Mouse (Mus musculus): ENCODE results near the gene Gm20388. TPM values are rescaled to one million over a fixed set of nuclear protein-coding genes. Genes with fewer than 3 reads are reported as not detected.

Gene Gm20388
- polyA plus RNA-seq, 1 experiment from 2014 or later = 47.1 TPM

DNA sequence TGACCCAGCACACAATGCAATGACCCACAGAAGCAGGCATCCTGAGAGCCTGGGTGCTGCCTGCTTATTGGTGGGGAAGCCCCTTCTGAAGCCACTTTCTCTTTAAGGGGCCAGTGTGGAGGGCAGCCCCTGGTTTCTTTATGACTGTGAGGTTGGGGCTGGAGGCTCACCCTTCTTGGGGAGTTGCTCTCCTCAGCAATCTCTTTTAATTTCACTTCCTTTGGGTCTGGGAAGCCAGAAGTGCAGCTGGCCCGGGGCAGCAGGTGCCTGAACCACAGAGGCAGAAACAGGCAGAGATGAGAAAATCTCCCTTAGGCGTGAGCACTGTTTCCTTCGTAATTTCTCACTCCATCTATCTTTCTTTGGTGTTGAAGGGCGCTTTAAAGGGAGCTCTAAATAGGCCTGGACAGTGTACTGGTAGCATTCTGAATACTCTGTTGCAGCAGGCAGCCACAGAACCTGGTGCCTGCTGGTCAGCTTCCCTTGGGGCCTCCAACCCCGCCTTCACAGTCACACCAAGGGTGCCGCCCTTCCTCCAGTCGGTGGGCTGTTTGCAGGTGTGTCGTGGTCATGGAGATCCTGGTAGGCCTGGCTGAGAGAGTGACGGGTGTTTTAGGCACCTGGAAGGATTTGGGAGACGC, 2791.8 kb downstream of the Gm20388 start:
- Histone ChIP-seq H3K79me2 (ENCODE audit: inconsistent target) (no peaks in the 10 kb centered on the region; the same call in 1 of the 2 replicates), H3K27ac (no peak overlapping the region), H3K4me3 (ENCODE audit: inconsistent target) (no peak overlapping the region), H3K36me3 (ENCODE audit: inconsistent target) (no peaks in the 10 kb centered on the region)
- WGBS (ENCODE audit: missing documents) = 27% methylated on average over 10 of the region's 10 CpGs

DNA sequence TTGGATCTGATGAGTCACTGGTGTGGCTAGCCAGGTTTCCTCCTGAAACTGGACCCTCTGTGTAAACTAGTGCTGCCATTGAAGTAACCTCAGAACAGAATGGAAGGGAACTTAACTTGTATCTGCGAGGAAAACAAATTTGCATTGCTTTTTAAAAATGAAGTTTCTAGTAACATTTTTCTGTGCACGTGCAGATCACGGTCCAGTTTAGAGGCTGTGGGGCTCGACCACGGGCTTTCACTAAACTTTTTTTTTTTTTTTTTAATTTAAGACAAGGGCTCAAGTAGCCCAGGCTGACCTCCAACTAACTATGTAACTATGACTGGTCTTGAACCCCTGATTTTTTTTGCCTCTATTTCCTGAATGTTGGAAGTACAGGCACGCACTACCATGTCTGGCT, 2792.3 kb downstream of the Gm20388 start:
- WGBS (ENCODE audit: missing documents) = 46% methylated on average over 6 of the region's 6 CpGs
- no peak overlapping the region for H3K4me3 ChIP-seq (ENCODE audit: inconsistent target)
- no peaks in the 10 kb centered on the region for H3K79me2 ChIP-seq (ENCODE audit: inconsistent target)
- no peak overlapping the region for H3K27ac ChIP-seq
- no peaks in the 10 kb centered on the region for H3K36me3 ChIP-seq (ENCODE audit: inconsistent target)

DNA sequence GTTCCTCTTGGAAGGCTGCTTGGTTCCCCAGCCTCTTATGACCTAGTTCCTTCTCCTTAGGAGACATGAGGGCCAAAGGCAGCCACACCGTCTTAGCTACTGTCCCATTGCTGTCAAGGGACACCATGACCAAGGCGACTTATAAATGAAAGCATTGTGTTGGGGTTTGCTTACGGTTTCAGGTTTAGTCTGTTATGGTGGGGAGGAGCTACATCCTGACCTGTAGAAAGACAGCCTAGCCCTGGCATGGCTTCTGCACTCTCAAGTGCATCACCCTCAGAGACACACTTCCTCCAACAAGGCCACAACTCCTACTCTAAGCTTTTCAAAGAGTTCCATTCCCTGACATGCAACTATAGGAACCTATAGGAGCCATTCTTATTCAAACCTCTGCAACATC, 2794.0 kb downstream of the Gm20388 start:
- no peaks in the 10 kb centered on the region for H3K79me2 ChIP-seq (ENCODE audit: inconsistent target)
- no peak overlapping the region for H3K4me3 ChIP-seq (ENCODE audit: inconsistent target)
- H3K36me3 ChIP-seq (ENCODE audit: inconsistent target) = no peaks in the 10 kb centered on the region
- 80% methylated on average over 3 of the region's 3 CpGs for WGBS (ENCODE audit: missing documents)
- H3K27ac ChIP-seq = no peak overlapping the region

DNA sequence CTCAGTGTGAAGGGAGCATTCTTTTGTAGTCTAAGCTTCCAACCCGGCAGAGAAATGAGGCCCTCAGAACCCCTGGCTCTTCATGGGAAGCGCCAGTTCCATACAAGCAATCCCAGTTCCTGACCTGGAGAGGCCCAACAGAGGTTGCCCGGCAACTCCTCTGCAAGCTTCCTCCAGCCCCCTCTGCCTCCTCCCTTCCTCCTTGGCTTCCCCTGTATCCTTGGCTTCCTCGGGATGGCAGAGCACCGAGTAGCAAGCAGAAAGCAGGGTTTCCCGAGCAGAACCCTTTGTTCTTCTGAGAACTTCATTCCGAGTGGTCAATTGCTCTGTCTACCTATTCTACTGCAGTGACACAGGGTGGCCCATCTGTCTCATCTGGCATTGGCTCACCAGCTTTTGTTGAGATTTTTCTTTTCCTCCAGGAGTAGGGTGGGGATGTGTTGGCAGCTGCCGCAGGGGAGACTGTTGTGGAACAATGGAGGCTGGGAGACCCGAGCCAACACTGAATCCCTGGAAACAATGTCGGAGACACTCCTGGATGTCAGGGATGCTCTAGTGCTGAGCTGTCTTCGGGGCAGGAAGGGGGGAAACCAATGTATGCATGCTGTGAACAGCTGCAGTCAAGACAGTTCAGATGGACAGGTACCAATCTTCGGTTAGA, 2795.4 kb downstream of the Gm20388 start:
- Histone ChIP-seq H3K4me3 (ENCODE audit: inconsistent target) (no peak overlapping the region), H3K79me2 (ENCODE audit: inconsistent target) (no peaks in the 10 kb centered on the region), H3K36me3 (ENCODE audit: inconsistent target) (no peaks in the 10 kb centered on the region), H3K27ac (no peak overlapping the region)
- 94% methylated on average over 12 of the region's 12 CpGs for WGBS (ENCODE audit: missing documents)

DNA sequence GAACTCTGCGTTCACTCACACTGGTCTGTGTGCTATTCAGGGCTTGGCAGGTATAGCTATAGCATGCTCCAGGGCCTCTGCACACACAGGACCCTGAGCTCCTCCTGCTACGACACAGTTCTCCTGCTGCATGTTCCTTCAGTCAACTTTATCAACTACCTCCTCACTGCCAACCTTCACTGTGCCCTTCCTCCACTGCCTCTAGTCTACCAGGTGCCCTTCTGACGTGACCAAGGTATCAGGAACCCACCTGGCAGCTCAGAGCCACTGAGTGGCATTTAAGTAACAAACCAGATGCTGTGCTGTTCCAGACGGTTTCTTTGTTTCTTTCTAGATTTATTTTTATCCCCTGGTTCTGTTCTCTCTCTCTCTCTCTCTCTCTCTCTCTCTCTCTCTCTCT, 2796.5 kb downstream of the Gm20388 start:
- H3K4me3 ChIP-seq (ENCODE audit: inconsistent target) = no peak overlapping the region
- 73% methylated on average over 4 of the region's 4 CpGs for WGBS (ENCODE audit: missing documents)
- no peaks in the 10 kb centered on the region for H3K36me3 ChIP-seq (ENCODE audit: inconsistent target)
- H3K27ac ChIP-seq = no peak overlapping the region
- H3K79me2 ChIP-seq (ENCODE audit: inconsistent target) = no peaks in the 10 kb centered on the region

DNA sequence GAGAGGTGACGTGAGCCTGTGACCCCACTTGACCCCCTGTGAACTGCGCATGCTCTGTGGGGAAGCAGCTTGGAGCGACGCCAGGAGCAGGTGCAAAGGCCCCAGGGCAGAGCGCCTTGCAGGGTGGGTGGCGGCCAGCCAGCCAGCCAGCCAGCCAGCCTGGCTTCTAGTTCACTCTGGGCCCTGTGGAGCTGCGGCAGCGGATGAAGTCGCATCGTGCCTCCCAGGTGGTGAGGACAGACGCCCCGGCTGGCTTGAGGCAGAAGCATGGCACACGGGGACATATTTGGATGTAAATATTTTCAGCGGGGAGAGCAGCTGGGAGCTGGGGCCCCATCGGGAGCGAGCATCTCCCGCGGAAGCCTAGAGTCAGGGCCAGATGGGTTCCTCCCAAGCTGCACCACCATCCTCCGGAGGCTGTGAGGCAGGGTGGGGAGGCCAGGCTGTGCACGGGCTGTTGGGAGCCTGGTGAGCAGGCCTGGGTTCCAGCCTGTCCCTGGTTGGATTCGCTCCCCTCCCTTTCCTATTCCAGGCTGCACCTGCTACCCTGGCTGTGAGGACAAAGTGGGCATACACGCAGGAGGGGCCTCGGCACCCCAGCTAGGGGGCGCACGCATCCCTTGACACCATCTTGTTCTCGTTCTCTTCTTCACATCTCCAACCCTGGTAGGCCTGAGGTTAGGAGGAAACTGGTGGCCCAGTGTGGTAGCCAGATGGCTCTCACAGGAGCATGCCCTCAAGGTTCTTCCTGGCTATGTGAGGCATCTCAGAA, 2798.9 kb downstream of the Gm20388 start:
- Histone ChIP-seq H3K27ac (no peak overlapping the region), H3K79me2 (ENCODE audit: inconsistent target) (no peaks in the 10 kb centered on the region), H3K4me3 (ENCODE audit: inconsistent target) (no peak overlapping the region), H3K36me3 (ENCODE audit: inconsistent target) (no peaks in the 10 kb centered on the region)
- WGBS (ENCODE audit: missing documents) = 91% methylated on average over 20 of the region's 26 CpGs

DNA sequence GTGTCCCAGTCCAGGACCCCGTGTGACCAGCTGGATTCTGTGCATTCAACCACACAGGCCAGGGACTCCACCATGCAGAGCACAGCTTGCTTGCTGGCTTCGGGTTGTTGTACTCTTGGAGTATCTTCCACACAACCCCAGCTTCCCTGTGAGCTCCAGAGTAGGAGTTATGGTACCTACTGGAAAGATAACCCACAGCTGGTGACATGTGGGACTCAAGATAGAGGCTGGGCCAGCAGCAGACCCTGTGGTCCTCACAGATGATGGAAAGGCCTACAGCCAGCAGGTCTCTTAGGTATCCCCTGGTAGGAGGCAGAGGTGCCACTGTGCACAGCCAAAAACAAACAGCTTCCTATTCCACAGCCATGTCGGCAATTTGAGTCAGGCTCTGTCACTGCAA, 2800.8 kb downstream of the Gm20388 start:
- WGBS (ENCODE audit: missing documents) = 23% methylated on average over 3 of the region's 3 CpGs
- Histone ChIP-seq H3K79me2 (ENCODE audit: inconsistent target) (no peaks in the 10 kb centered on the region), H3K4me3 (ENCODE audit: inconsistent target) (no peak overlapping the region), H3K27ac (no peak overlapping the region), H3K36me3 (ENCODE audit: inconsistent target) (no peaks in the 10 kb centered on the region)

DNA sequence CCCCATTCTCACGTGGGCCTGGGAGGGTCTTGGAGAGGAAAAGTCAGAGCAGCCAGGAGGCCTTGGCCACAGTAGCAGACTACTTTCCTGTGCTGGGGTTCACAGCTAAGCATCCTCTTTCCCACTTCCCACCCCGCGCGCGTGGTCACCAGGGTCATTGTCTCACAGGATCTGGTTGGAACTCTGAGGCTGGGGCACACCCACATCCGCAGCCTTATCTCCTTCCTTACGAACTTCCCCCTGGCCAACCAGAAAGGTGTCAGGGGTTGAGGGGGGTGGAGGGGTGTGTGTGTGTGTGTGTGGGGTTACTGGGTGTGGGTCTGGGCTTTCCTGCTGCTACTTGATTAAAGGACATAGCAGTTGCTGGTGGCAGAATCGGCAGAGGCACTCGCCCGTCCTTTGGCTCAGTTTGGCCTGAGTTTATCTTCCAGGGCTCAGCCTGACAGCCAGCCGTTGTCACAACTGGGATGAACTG, 2801.3 kb downstream of the Gm20388 start:
- Histone ChIP-seq H3K36me3 (ENCODE audit: inconsistent target) (no peaks in the 10 kb centered on the region), H3K27ac (no peak overlapping the region), H3K4me3 (ENCODE audit: inconsistent target) (no peak overlapping the region), H3K79me2 (ENCODE audit: inconsistent target) (no peaks in the 10 kb centered on the region)
- 20% methylated on average over 11 of the region's 11 CpGs for WGBS (ENCODE audit: missing documents)

DNA sequence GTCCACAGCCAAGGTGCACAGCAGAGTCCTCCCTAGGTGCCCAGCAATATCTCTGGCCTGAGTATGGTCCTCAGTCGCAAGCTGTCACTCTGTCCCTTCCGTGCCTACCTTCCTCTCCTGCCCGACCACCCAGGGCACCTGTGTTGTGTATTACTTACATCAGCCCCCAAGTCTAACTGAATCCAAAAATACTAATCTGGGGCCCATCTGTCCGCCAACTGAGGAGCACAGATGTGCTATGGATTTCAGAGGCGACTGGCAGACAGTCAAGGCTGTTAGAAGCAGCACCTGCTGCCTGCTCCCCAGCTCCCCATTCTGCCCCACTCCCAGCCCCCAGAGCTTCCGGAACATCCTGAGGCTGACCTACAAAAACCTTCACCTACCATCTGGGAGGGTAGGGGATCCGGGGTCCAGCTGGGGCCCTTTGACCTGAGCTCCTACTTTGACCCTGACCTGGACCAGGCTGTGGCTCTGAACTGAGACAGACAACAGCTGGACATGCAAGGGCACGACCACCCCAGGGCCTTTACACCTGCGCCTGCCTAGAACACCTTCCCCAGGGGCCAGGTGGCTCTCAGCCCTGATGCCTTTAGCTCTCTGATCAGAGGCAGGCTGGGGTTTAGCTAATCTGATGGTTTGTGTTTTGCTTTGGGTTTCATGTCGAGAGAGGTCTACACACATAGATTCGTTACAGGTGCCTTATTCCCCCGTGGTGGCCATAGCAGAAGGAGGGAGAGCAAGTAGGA, 2801.9 kb downstream of the Gm20388 start:
- 58% methylated on average over 12 of the region's 12 CpGs for WGBS (ENCODE audit: missing documents)
- H3K36me3 ChIP-seq (ENCODE audit: inconsistent target) = no peaks in the 10 kb centered on the region
- H3K4me3 ChIP-seq (ENCODE audit: inconsistent target) = no peak overlapping the region
- no peaks in the 10 kb centered on the region for H3K79me2 ChIP-seq (ENCODE audit: inconsistent target)
- H3K27ac ChIP-seq = no peak overlapping the region

DNA sequence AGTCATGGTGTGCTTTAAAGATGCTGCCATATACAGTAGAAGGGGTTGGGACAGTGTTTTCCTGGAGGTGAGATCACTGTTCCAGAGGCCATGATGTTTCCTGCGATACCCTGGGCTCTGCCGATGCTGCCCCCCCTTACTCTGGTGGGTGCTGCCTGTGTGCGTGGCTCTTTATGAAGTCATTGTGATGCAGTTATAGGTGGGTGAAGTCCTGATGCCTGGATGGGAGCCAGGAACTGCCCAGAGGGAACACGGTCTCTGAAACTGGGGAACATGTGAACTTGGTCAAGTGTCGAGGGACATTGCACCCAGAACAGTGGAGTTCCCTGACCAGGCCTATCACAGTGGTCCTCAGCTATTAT, 2802.5 kb downstream of the Gm20388 start:
- 86% methylated on average over 5 of the region's 5 CpGs for WGBS (ENCODE audit: missing documents)
- Histone ChIP-seq H3K27ac (no peak overlapping the region), H3K36me3 (ENCODE audit: inconsistent target) (no peaks in the 10 kb centered on the region), H3K4me3 (ENCODE audit: inconsistent target) (no peak overlapping the region), H3K79me2 (ENCODE audit: inconsistent target) (no peaks in the 10 kb centered on the region)

DNA sequence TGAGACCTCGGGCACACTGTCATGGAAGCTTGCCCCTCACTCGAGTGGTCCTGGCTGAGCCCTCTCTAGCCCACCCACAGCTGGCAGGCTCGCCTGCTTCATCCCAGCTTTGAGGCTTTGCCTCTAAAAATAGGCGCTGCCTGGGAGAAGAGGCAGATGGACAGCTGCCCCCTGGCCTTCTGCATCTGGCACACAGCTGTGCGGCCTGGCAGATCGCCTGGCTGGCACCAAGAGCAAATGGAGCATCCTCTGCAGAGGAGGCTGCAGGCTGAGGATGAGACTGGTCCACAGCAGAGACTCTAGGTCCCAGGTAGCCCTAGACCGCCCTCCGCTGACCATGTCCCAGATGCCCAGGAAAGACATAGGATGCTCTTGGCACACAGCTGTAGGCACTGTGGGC, 2805.9 kb downstream of the Gm20388 start:
- Histone ChIP-seq H3K36me3 (ENCODE audit: inconsistent target) (no peaks in the 10 kb centered on the region), H3K79me2 (ENCODE audit: inconsistent target) (no peaks in the 10 kb centered on the region), H3K4me3 (ENCODE audit: inconsistent target) (no peak overlapping the region), H3K27ac (no peak overlapping the region)
- 89% methylated on average over 8 of the region's 8 CpGs for WGBS (ENCODE audit: missing documents)

DNA sequence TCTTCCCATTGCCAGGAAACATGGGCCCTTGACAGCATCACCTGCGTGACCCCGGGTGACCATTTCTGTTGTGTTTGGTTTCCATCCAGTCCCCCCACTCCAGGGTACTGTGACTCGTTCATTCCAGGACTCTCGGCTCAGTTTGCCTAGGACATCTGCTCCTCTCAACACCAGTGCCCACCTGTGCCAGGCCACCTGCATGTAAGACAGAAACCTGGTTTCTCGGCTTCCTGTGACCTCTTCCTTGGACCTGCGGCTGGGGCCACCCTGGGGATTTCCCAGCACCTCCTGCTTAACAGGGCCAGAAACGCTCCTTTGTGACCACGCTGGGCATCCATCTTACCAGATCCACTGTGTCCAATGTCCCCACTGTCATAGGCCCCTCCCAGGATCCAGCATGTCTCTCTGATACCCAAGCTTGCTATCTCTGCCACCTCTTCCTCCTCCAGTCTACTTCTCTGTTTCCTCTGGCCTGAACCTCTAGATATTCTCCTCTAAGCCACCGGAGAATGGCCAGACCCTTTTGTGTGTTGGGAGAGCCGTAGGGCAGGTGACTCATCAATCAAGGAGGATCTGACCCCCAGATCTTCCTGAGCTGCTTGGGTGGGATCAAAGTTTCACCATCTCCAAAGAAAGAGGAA, 2807.3 kb downstream of the Gm20388 start:
- no peak overlapping the region for H3K27ac ChIP-seq
- WGBS (ENCODE audit: missing documents) = 57% methylated on average over 10 of the region's 10 CpGs

DNA sequence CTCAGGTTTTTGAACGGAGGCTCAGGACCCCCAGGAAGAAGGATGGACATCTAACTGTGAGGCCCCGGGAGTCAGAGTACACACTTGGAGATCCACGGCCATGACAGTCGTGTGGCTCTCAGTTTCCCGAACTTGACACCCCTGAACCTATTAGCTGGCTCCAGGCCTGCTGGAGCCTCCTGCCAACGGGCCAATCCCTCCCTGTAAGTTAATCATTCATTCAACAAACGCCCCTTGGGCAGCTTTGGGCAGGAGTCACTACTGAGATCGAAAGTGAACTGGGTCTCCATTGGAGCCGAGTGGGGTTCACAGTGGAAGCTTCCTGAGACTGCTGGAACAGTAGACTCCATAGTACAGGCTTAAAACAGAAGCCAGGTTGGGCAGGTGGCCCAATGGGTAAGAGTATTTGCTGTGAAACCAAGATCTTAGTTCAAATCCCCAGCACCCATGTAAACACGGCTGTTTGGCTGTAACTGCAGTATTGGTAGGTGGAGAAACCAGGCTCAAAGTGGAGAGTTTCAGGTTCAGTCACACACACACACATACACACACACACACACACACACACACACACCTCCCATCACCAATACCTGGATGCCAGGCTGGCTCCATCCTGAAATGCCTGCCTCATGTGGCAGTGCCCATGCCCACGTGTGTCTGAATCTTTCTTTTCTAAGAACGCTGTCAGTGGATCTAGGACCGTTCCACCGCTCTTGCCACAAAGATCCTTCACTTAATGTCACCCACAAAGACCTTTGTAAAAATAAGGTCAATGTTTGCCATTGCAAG, 2808.3 kb downstream of the Gm20388 start:
- Histone ChIP-seq H3K4me3 (ENCODE audit: inconsistent target) (no peak overlapping the region), H3K79me2 (ENCODE audit: inconsistent target) (no peaks in the 10 kb centered on the region), H3K36me3 (ENCODE audit: inconsistent target) (no peaks in the 10 kb centered on the region), H3K27ac (no peak overlapping the region)
- WGBS (ENCODE audit: missing documents) = 89% methylated on average over 13 of the region's 14 CpGs

More for the DNA sequence above, 2807.3 kb downstream of the Gm20388 start:
- H3K36me3 ChIP-seq (ENCODE audit: inconsistent target) = no peaks in the 10 kb centered on the region
- H3K4me3 ChIP-seq (ENCODE audit: inconsistent target) = no peak overlapping the region
- H3K79me2 ChIP-seq (ENCODE audit: inconsistent target) = no peaks in the 10 kb centered on the region

Data from macrophage (primary cell).